Mouse (Mus musculus): Measurements from ENCODE around the gene Vil1. TPM values are rescaled to one million over a fixed set of nuclear protein-coding genes. Genes with fewer than 3 reads are reported as not detected.

Gene Vil1
- polyA plus RNA-seq (2014; fragmentation: Nextera tagmentation; extraction: Ambion mirVana) = 5.9 and 7.7 TPM in 2 replicates

DNA sequence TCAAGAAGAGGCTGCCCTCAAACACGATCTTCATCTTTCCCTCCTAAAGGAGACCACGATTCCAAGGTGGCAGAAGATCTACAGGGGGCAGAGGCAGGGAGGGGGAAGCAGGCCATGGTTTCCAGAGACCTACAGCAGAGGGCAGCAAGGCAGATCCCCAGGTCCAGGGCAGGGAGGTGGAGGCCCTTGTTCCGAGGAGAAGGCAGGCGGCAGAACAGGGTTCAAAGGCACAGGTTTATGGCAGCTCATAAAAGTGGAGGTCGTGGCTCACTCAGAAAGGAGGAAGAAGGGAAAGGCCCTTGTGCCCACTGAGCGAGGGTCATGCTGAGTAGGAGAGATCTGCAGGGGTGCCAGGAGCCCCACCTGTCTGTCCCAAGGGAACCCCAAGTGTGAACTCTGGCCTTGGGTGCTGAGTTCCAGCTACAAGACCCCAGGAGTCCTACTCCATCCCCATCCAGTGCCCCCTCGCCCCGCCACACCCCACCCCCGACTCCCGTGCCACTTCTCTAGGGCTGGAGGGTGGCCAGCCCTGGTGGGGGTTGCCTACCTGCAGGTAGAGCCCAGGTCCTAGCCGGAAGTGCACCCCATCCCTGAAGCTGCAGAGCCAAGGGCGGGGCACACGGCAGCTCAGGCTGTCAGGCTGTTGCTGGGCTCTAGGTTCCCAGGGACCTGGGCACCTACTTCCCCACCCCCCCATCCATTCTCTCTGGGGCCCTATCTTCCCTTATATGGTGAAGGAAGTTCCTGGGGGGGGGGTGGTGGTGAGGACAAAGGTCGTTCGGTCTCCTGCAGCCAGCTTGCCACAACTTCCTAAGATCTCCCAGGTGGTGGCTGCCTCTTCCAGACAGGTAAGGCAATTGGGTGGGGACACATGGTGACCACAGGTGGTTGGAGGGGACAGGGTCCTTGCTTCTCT lies at the start of gene Vil1:
Gene Vil1 (plus strand): TSS at position 788 of the 916 bp plus-strand sequence.
- 48% methylated on average over 15 of the region's 15 CpGs for WGBS
- Histone ChIP-seq H3K4me1 (ENCODE audit: control insufficient read depth, insufficient read depth, low read length) (no peaks in the 10 kb centered on the region), H3K9me3 (ENCODE audit: control insufficient read depth, low read depth, low read length) (no peaks in the 10 kb centered on the region), H3K4me2 (replicated peaks; ENCODE audit: low read depth, low read length) (no peak within 1 kb of the TSS), H3K27me3 (ENCODE audit: control insufficient read depth, insufficient read depth, low read length) (no peaks in the 10 kb centered on the region), H3K36me3 (ENCODE audit: control insufficient read depth, insufficient read depth, low read length) (no peaks in the 10 kb centered on the region), H3K4me3 (ENCODE audit: low read depth, low read length) (no peak within 1 kb of the TSS), H3K9ac (replicated peaks; ENCODE audit: low read depth, low read length) (no peak within 1 kb of the TSS), H3K27ac (ENCODE audit: low read length) (peak within 1 kb of the TSS; percentile 33; the same call in 1 of the 2 replicates)
- ATAC-seq (ENCODE audit: insufficient number of reproducible peaks, insufficient read depth, low FRiP score, low read depth) = peak; percentile 66

DNA sequence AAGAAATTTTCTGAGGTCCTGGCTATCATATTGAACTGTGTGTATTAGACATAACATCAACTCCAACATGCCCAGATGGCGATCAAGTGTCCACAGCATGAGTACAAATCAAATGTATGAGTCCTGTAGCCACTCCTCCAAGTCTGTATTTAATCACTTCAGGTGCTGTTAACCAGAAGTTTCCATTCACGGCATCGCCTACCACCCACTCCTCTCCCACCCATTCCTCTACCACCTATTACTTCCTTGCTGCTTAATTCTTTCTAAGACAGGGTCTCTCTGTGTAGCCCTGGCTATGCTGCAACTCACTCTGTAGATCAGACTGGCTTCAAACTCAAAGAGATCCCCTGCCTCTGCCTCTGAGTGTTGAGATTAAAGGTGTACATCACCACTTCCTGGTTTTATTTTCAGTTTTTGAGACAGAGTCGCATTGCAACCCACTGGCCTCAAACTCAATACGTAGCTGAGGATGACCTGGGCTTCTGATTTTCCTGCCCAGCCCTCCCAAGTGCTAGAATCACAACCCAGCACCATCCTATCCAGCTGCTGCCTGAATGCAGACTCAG lies 49.1 kb upstream of the Vil1 start:
- no peak for ATAC-seq (ENCODE audit: insufficient number of reproducible peaks, insufficient read depth, low FRiP score, low read depth)
- Histone ChIP-seq H3K4me2 (replicated peaks; ENCODE audit: low read depth, low read length) (no peak overlapping the region), H3K27me3 (ENCODE audit: control insufficient read depth, insufficient read depth, low read length) (no peaks in the 10 kb centered on the region), H3K27ac (ENCODE audit: low read length) (no peak overlapping the region), H3K4me3 (ENCODE audit: low read depth, low read length) (no peak overlapping the region), H3K4me1 (ENCODE audit: control insufficient read depth, insufficient read depth, low read length) (no peaks in the 10 kb centered on the region), H3K9me3 (ENCODE audit: control insufficient read depth, low read depth, low read length) (no peaks in the 10 kb centered on the region), H3K36me3 (ENCODE audit: control insufficient read depth, insufficient read depth, low read length) (no peaks in the 10 kb centered on the region), H3K9ac (replicated peaks; ENCODE audit: low read depth, low read length) (no peak overlapping the region)
- WGBS = 80% methylated on average over 5 of the region's 5 CpGs

GRCm38 (mm10) chr1:74361812-74362211 lies 47.4 kb upstream of the Vil1 start, which contains the start of gene Catip:
TSS of gene Catip (plus strand) at chr1:74362108.
- 0% methylated on average over 2 of the region's 2 CpGs for WGBS
- H3K4me1 ChIP-seq (ENCODE audit: control insufficient read depth, insufficient read depth, low read length) = no peaks in the 10 kb centered on the region
- peak; percentile 70; the same call in 1 of the 2 replicates for ATAC-seq (ENCODE audit: insufficient number of reproducible peaks, insufficient read depth, low FRiP score, low read depth)
- H3K4me2 ChIP-seq (replicated peaks; ENCODE audit: low read depth, low read length) = no peak within 1 kb of the TSS
- H3K9me3 ChIP-seq (ENCODE audit: control insufficient read depth, low read depth, low read length) = no peaks in the 10 kb centered on the region
- H3K27me3 ChIP-seq (ENCODE audit: control insufficient read depth, insufficient read depth, low read length) = no peaks in the 10 kb centered on the region
- H3K27ac ChIP-seq (ENCODE audit: low read length) = no peak within 1 kb of the TSS
- no peak within 1 kb of the TSS for H3K4me3 ChIP-seq (ENCODE audit: low read depth, low read length)
- no peaks in the 10 kb centered on the region for H3K36me3 ChIP-seq (ENCODE audit: control insufficient read depth, insufficient read depth, low read length)
- H3K9ac ChIP-seq (replicated peaks; ENCODE audit: low read depth, low read length) = no peak within 1 kb of the TSS

DNA sequence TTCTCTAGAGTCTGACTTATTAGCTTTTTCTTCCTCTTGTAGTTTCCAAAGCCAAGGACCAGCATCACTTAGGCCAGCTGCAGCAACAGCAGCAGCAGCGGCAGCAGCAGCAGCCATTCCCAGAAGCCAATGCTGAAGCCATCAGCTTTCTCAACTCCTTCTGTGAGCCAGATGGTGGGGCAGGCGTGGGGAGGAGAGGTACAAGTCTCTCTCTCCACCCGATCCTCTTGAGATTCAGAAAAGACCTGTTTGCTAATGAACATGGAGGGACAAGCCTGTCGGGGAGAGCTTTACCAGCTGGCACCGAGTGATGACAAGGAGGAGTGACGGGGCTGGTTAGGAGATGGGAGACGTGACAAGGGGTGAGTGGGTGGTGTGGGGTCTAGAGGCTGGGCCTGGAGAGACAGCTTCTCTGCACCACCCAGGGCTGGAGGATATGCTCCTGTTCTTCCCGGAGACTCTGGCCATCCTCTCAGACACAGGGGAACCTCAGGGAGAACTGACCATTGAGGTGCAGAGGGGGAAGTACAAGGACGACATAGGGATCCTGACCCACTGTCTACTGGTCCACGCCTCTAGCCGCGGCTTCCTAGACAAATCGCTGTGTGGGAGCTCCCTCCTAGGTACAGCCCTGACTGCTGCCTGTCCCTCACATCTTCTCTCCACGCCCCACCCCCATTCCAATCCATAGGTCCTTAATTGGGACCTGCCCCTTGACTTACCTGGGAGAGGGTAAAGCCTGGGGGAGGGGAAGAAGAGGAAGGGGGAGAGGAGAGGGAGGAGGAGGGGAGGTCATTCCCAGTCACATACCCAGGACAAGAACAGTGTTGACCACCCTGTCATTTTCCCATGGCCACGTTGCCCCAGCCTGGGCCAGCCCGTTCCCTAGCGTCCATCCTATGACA lies 46.6 kb upstream of the Vil1 start:
- no peaks in the 10 kb centered on the region for H3K27me3 ChIP-seq (ENCODE audit: control insufficient read depth, insufficient read depth, low read length)
- H3K9me3 ChIP-seq (ENCODE audit: control insufficient read depth, low read depth, low read length) = no peaks in the 10 kb centered on the region
- 57% methylated on average over 17 of the region's 17 CpGs for WGBS
- H3K4me2 ChIP-seq (replicated peaks; ENCODE audit: low read depth, low read length) = no peak overlapping the region
- H3K4me1 ChIP-seq (ENCODE audit: control insufficient read depth, insufficient read depth, low read length) = no peaks in the 10 kb centered on the region
- ATAC-seq (ENCODE audit: insufficient number of reproducible peaks, insufficient read depth, low FRiP score, low read depth) = no peak
- H3K27ac ChIP-seq (ENCODE audit: low read length) = no peak overlapping the region
- H3K36me3 ChIP-seq (ENCODE audit: control insufficient read depth, insufficient read depth, low read length) = no peaks in the 10 kb centered on the region
- H3K9ac ChIP-seq (replicated peaks; ENCODE audit: low read depth, low read length) = no peak overlapping the region
- no peak overlapping the region for H3K4me3 ChIP-seq (ENCODE audit: low read depth, low read length)

DNA sequence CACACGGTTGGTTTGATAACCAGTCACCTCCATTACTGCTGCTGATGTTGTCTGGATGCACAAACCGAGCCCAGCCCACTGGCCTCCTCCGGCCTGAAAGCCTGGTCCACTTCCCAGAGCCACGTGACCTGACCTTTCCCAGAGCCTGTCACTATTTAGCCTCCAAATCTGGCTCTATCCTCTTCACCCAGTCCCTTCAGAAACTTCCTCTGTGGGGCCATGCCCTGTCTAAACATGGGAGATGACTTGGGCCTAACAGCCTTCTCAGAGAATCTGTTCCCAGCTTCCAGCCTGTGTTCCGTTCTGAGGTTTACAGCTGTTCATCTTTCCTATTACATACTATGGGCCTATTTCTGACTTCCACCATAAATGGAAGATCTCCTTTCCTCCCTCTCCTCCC lies 45.7 kb upstream of the Vil1 start:
- 61% methylated on average over 5 of the region's 5 CpGs for WGBS
- H3K27me3 ChIP-seq (ENCODE audit: control insufficient read depth, insufficient read depth, low read length) = no peaks in the 10 kb centered on the region
- H3K9me3 ChIP-seq (ENCODE audit: control insufficient read depth, low read depth, low read length) = no peaks in the 10 kb centered on the region
- H3K4me3 ChIP-seq (ENCODE audit: low read depth, low read length) = no peak overlapping the region
- H3K27ac ChIP-seq (ENCODE audit: low read length) = no peak overlapping the region
- no peak overlapping the region for H3K9ac ChIP-seq (replicated peaks; ENCODE audit: low read depth, low read length)
- no peaks in the 10 kb centered on the region for H3K36me3 ChIP-seq (ENCODE audit: control insufficient read depth, insufficient read depth, low read length)
- ATAC-seq (ENCODE audit: insufficient number of reproducible peaks, insufficient read depth, low FRiP score, low read depth) = no peak
- H3K4me2 ChIP-seq (replicated peaks; ENCODE audit: low read depth, low read length) = no peak overlapping the region
- H3K4me1 ChIP-seq (ENCODE audit: control insufficient read depth, insufficient read depth, low read length) = no peaks in the 10 kb centered on the region

DNA sequence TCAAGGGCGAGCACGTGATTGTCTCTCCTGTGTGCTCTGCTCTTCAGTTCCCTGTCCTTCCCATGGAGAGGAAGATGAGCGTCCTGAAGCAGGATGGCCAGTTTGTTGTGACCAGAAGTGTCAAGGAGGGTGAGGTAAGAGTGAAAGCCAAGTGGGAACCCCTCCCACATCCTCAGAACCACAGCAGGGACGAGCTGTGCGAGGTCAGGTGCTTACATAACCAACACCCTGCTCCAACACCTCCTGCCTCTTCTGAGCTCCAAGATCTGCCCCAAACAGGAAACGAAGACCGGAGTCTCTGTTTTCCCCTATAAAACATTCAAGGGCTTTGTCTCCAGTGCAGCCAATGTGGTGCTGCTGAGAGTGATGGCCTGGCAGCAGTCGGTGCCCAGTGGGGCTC lies 44.9 kb upstream of the Vil1 start:
- Histone ChIP-seq H3K36me3 (ENCODE audit: control insufficient read depth, insufficient read depth, low read length) (no peaks in the 10 kb centered on the region), H3K27ac (ENCODE audit: low read length) (no peak overlapping the region), H3K4me3 (ENCODE audit: low read depth, low read length) (no peak overlapping the region), H3K4me1 (ENCODE audit: control insufficient read depth, insufficient read depth, low read length) (no peaks in the 10 kb centered on the region), H3K9me3 (ENCODE audit: control insufficient read depth, low read depth, low read length) (no peaks in the 10 kb centered on the region), H3K4me2 (replicated peaks; ENCODE audit: low read depth, low read length) (no peak overlapping the region), H3K27me3 (ENCODE audit: control insufficient read depth, insufficient read depth, low read length) (no peaks in the 10 kb centered on the region), H3K9ac (replicated peaks; ENCODE audit: low read depth, low read length) (no peak overlapping the region)
- 72% methylated on average over 8 of the region's 8 CpGs for WGBS
- ATAC-seq (ENCODE audit: insufficient number of reproducible peaks, insufficient read depth, low FRiP score, low read depth) = no peak

- Histone ChIP-seq H3K4me3 (ENCODE audit: low read depth, low read length) (peak overlapping the region; percentile 23; the same call in 1 of the 2 replicates), H3K27me3 (ENCODE audit: control insufficient read depth, insufficient read depth, low read length) (no peaks in the 10 kb centered on the region), H3K4me1 (ENCODE audit: control insufficient read depth, insufficient read depth, low read length) (no peaks in the 10 kb centered on the region), H3K36me3 (ENCODE audit: control insufficient read depth, insufficient read depth, low read length) (no peaks in the 10 kb centered on the region), H3K4me2 (replicated peaks; ENCODE audit: low read depth, low read length) (peak overlapping the region; percentile 55), H3K27ac (ENCODE audit: low read length) (no peak overlapping the region), H3K9me3 (ENCODE audit: control insufficient read depth, low read depth, low read length) (no peaks in the 10 kb centered on the region), H3K9ac (replicated peaks; ENCODE audit: low read depth, low read length) (no peak overlapping the region)
- ATAC-seq (ENCODE audit: insufficient number of reproducible peaks, insufficient read depth, low FRiP score, low read depth) = peak; percentile 81
- 9% methylated on average over 34 of the region's 34 CpGs for WGBS
Observed at GRCm38 (mm10) chr1:74367886-74368645, 41.1 kb upstream of the Vil1 start.
